Mouse (Mus musculus) monocyte, adult 5-6 weeks (primary cell): ENCODE measurements around the gene 4930435E12Rik. TPM values are rescaled to one million over a fixed set of nuclear protein-coding genes. Genes with fewer than 3 reads are reported as not detected.
"Not testable (repeated sequence)": the region's sequence is repeated elsewhere in the genome, so short reads cannot be mapped to it uniquely, and the experiment has no call there.

ENCODE experiments used
- ATAC-seq: fragments of 153-309, 156-312 bp; replicated peaks from 2 replicates; pipeline ENCODE4 v1.8.0; 2017; ENCODE audit warnings: mild to moderate bottlenecking; ENCODE audit not compliant: low TSS enrichment, insufficient number of reproducible peaks, severe bottlenecking, poor library complexity, low FRiP score
- total RNA-seq: library from RNA; stranded (forward); fragments of 200-1000, 200-491, 200-594 nt; gene quantifications from 3 replicates; pipeline ENCODE4 v1.2.3, GENCODE M21; 2017

Gene 4930435E12Rik
- not detected in 3 replicates for total RNA-seq

- ATAC-seq = no peak
These were observed at the start of gene 4930435E12Rik for GRCm38 (mm10) chr16:38828649-38829048. Gene 4930435E12Rik, minus strand, starts transcription at chr16:38828749.

- no peak for ATAC-seq
These were observed 45.9 kb upstream of the 4930435E12Rik start for GRCm38 (mm10) chr16:38874481-38874880.

- no peak for ATAC-seq
These were observed 44.7 kb upstream of the 4930435E12Rik start for GRCm38 (mm10) chr16:38873231-38873630.

- ATAC-seq = no peak
These were observed 35.8 kb upstream of the 4930435E12Rik start for GRCm38 (mm10) chr16:38864358-38864757.

GRCm38 (mm10) chr16:38860548-38860947 is 32.0 kb upstream of the 4930435E12Rik start:
- no peak for ATAC-seq

- no peak for ATAC-seq
These were observed 29.7 kb upstream of the 4930435E12Rik start for GRCm38 (mm10) chr16:38858120-38858749.

GRCm38 (mm10) chr16:38812521-38812920 is 16.0 kb downstream of the 4930435E12Rik start:
- ATAC-seq = 0 out of 2 replicates have a peak, but pooled peaks have one; percentile 63

- no peak for ATAC-seq
These were observed 18.4 kb downstream of the 4930435E12Rik start for GRCm38 (mm10) chr16:38810196-38810595.

GRCm38 (mm10) chr16:38807796-38808195 is 20.8 kb downstream of the 4930435E12Rik start:
- not testable (repeated sequence) for ATAC-seq

GRCm38 (mm10) chr16:38800091-38800490 is 28.5 kb downstream of the 4930435E12Rik start, which contains the start of gene Upk1b:
Gene Upk1b, minus strand, starts transcription at chr16:38800328.
- 0 out of 2 replicates have a peak, but pooled peaks have one; percentile 31 for ATAC-seq

- ATAC-seq = no peak
These were observed 29.5 kb downstream of the 4930435E12Rik start for GRCm38 (mm10) chr16:38798957-38799450.

- no peak for ATAC-seq
These were observed 35.4 kb downstream of the 4930435E12Rik start for GRCm38 (mm10) chr16:38793120-38793519.

GRCm38 (mm10) chr16:38789966-38790365 is 38.6 kb downstream of the 4930435E12Rik start:
- no peak for ATAC-seq

GRCm38 (mm10) chr16:38789016-38789415 is 39.5 kb downstream of the 4930435E12Rik start:
- no peak for ATAC-seq

- no peak for ATAC-seq
These were observed 43.2 kb downstream of the 4930435E12Rik start for GRCm38 (mm10) chr16:38785301-38785700.

GRCm38 (mm10) chr16:38782524-38783067 is 46.0 kb downstream of the 4930435E12Rik start:
- ATAC-seq = no peak

- ATAC-seq = no peak
These were observed 46.6 kb downstream of the 4930435E12Rik start for GRCm38 (mm10) chr16:38781946-38782345.

GRCm38 (mm10) chr16:38780960-38781572 is 47.5 kb downstream of the 4930435E12Rik start:
- ATAC-seq = no peak

- ATAC-seq = no peak
These were observed 52.2 kb downstream of the 4930435E12Rik start for GRCm38 (mm10) chr16:38776342-38776741.
